Mouse (Mus musculus) lung, postnatal 0 days (tissue): Measurements from ENCODE around the gene Krt9. TPM values are rescaled to one million over a fixed set of nuclear protein-coding genes. Genes with fewer than 3 reads are reported as not detected.
A peak's percentile ranks its signal among the peaks of the same experiment; 100 is the strongest.

Experiments
- ATAC-seq: fragments of 200-750 bp; cut with Nextera tagmentation; 2 replicates; pipeline ENCODE4 v1.8.0; 2017; ENCODE audit warnings: moderate library complexity
- DNase-seq: peaks from one replicate; pipeline ENCODE4 v3.0.0-alpha.2; 2016; ENCODE audit warnings: low spot score
- H3K27ac ChIP-seq: fragments of 300-500 bp; sonication (generic); 2 replicates; pipeline ENCODE4 v1.5.1; 2014; ENCODE audit warnings: antibody characterized with exemption, mild to moderate bottlenecking, low read length, mixed read lengths
- H3K27me3 ChIP-seq: fragments of 300-500 bp; sonication (generic); replicated peaks from 2 replicates; pipeline ENCODE4 v1.6.1; 2014; ENCODE audit warnings: low read length, mixed read lengths; ENCODE audit not compliant: insufficient read depth
- H3K36me3 ChIP-seq: fragments of 300-500 bp; sonication (generic); 2 replicates; pipeline ENCODE4 v1.6.1; 2014; ENCODE audit warnings: low read length, mixed read lengths; ENCODE audit not compliant: insufficient read depth
- H3K4me1 ChIP-seq: fragments of 300-500 bp; sonication (generic); 2 replicates; pipeline ENCODE4 v1.6.1; 2014; ENCODE audit warnings: antibody characterized with exemption, low read depth, low read length, mixed read lengths; ENCODE audit not compliant: insufficient read depth
- H3K4me2 ChIP-seq: fragments of 300-500 bp; sonication (generic); replicated peaks from 2 replicates; pipeline ENCODE4 v1.6.1; 2014; ENCODE audit warnings: low read depth, mild to moderate bottlenecking, low read length, moderate library complexity, mixed read lengths
- H3K4me3 ChIP-seq: fragments of 300-500 bp; sonication (generic); 2 replicates; pipeline ENCODE4 v1.5.1; 2014; ENCODE audit warnings: low read depth, low read length
- H3K9ac ChIP-seq: fragments of 300-500 bp; sonication (generic); replicated peaks from 2 replicates; pipeline ENCODE4 v1.6.1; 2014; ENCODE audit warnings: low read depth, mild to moderate bottlenecking
- H3K9me3 ChIP-seq: fragments of 300-500 bp; sonication (generic); 2 replicates; pipeline ENCODE4 v1.6.1; 2016; ENCODE audit warnings: low read length, mixed read lengths
- CTCF ChIP-seq: IDR thresholded peaks from 2 replicates; pipeline ENCODE4 v1.5.1; 2016; ENCODE audit warnings: antibody characterized with exemption, mild to moderate bottlenecking
- EP300 ChIP-seq: IDR thresholded peaks from 2 replicates; pipeline ENCODE4 v1.6.1; 2016; ENCODE audit warnings: antibody characterized with exemption, mild to moderate bottlenecking, control low read depth
- WGBS: fragments of 180-500 bp; shearing (Covaris S2); extraction: QIAGEN DNeasy Blood & Tissue Kit; methylation state at CpG from one replicate; pipeline ENCODE4 v1.1.7; 2014; 5-methylcytosine and 5-hydroxymethylcytosine counted together
- polyA plus RNA-seq: library from polyadenylated mRNA; unstranded; fragments of >200 nt; fragmentation: Nextera tagmentation; extraction: Ambion mirVana; gene quantifications from 2 replicates; pipeline ENCODE4 v1.2.1, GENCODE M21; 2015

The Krt9 gene
- polyA plus RNA-seq, 1 experiment from 2014 or later, result not detected

GRCm38 (mm10) chr11:100157331-100157730 is 35.7 kb downstream of the Krt9 start:
- H3K9ac ChIP-seq, result no peak overlapping the region
- DNase-seq (no peak), ATAC-seq (no peak)
- no peak overlapping the region for H3K27ac ChIP-seq
- H3K4me1 ChIP-seq, result no peaks in the 10 kb centered on the region
- TF ChIP-seq CTCF, result no peak
- TF ChIP-seq EP300, result no peak
- no peaks in the 10 kb centered on the region for H3K9me3 ChIP-seq
- H3K36me3 ChIP-seq, result no peaks in the 10 kb centered on the region
- no peaks in the 10 kb centered on the region for H3K27me3 ChIP-seq
- H3K4me2 ChIP-seq, result no peak overlapping the region
- H3K4me3 ChIP-seq, result no peak overlapping the region
- WGBS, result 68% methylated on average over 3 of the region's 3 CpGs

- no peaks in the 10 kb centered on the region for H3K36me3 ChIP-seq
- no peak overlapping the region for H3K4me2 ChIP-seq
- no peak overlapping the region for H3K9ac ChIP-seq
- TF ChIP-seq CTCF (no peak), EP300 (no peak)
- H3K9me3 ChIP-seq, result no peaks in the 10 kb centered on the region
- DNase-seq, result peak; percentile 35
- no peak overlapping the region for H3K4me3 ChIP-seq
- WGBS, result 30% methylated on average over 8 of the region's 8 CpGs
- no peak overlapping the region for H3K27ac ChIP-seq
- no peaks in the 10 kb centered on the region for H3K4me1 ChIP-seq
- peak; percentile 17 for ATAC-seq
- H3K27me3 ChIP-seq, result no peaks in the 10 kb centered on the region
These were observed 37.4 kb downstream of the Krt9 start for GRCm38 (mm10) chr11:100155497-100156255.

GRCm38 (mm10) chr11:100148615-100149330 is 44.3 kb downstream of the Krt9 start, which contains the start of gene Krt19:
Gene Krt19, minus strand, starts transcription at chr11:100148665.
- Histone ChIP-seq H3K4me1 (peaks cover 5% of the 10 kb centered on the region), H3K36me3 (no peaks in the 10 kb centered on the region), H3K9ac (no peak within 1 kb of the TSS), H3K4me3 (no peak within 1 kb of the TSS), H3K27ac (peak within 1 kb of the TSS; percentile 27; the same call in 1 of the 2 replicates), H3K4me2 (no peak within 1 kb of the TSS), H3K27me3 (peaks cover 7% of the 10 kb centered on the region; the same call in 1 of the 2 replicates), H3K9me3 (no peaks in the 10 kb centered on the region)
- no peak for ATAC-seq
- no peak for TF ChIP-seq CTCF
- TF ChIP-seq EP300, result no peak
- WGBS, result 31% methylated on average over 9 of the region's 9 CpGs
- DNase-seq, result peak; percentile 4

GRCm38 (mm10) chr11:100147566-100148353 is 45.3 kb downstream of the Krt9 start:
- no peak overlapping the region for H3K4me3 ChIP-seq
- H3K9ac ChIP-seq, result no peak overlapping the region
- peak overlapping the region; percentile 27; the same call in 1 of the 2 replicates for H3K27ac ChIP-seq
- H3K9me3 ChIP-seq, result no peaks in the 10 kb centered on the region
- no peak overlapping the region for H3K4me2 ChIP-seq
- TF ChIP-seq EP300, result no peak
- no peak for TF ChIP-seq CTCF
- DNase-seq (peak; percentile 52), ATAC-seq (no peak)
- 50% methylated on average over 5 of the region's 5 CpGs for WGBS
- peaks cover 7% of the 10 kb centered on the region; the same call in 1 of the 2 replicates for H3K27me3 ChIP-seq
- H3K36me3 ChIP-seq, result no peaks in the 10 kb centered on the region
- H3K4me1 ChIP-seq, result peaks cover 5% of the 10 kb centered on the region

- Histone ChIP-seq H3K4me2 (peak overlapping the region; percentile 48), H3K36me3 (no peaks in the 10 kb centered on the region), H3K9me3 (no peaks in the 10 kb centered on the region), H3K9ac (peak overlapping the region; percentile 64), H3K27ac (peak overlapping the region; percentile 89), H3K4me3 (peak overlapping the region; percentile 49), H3K27me3 (peaks cover 7% of the 10 kb centered on the region; the same call in 1 of the 2 replicates), H3K4me1 (peaks cover 5% of the 10 kb centered on the region)
- peak; percentile 96 for DNase-seq
- peak; percentile 94 for ATAC-seq
- WGBS, result 1% methylated on average over 13 of the region's 13 CpGs
- TF ChIP-seq EP300 (peak; percentile 90), CTCF (peak; percentile 12; the same call in 1 of the 2 replicates)
These were observed 47.0 kb downstream of the Krt9 start for GRCm38 (mm10) chr11:100145858-100146560.
